ENCODE assay signal across 7 mouse cellular contexts in genomic region chr5:100636794-100637544, GRCm38 (mm10). TPM values are rescaled to one million over a fixed set of nuclear protein-coding genes. Genes with fewer than 3 reads are reported as not detected.
DNase-seq lines count a peak whose midpoint lies in the region; ATAC-seq and TF ChIP-seq lines count a peak whose summit lies in the region.

No protein-coding gene starts in this region.

- WGBS in heart, postnatal 0 days = 66% methylated on average over 8 of the region's 8 CpGs
- WGBS in lung, embryonic 14.5 days = 48% methylated on average over 8 of the region's 8 CpGs

- no peak for TF ChIP-seq CTCF in G1E (IDR thresholded peaks at IDR 0.05; ENCODE audit: low read depth, low read length)
- no peak for TF ChIP-seq CTCF in heart, postnatal 0 days (IDR thresholded peaks at IDR 0.05; ENCODE audit: low read depth)
- no peak for TF ChIP-seq CTCF in lung, embryonic 14.5 days (IDR thresholded peaks at IDR 0.05; ENCODE audit: low read depth)

- H3K27me3 ChIP-seq in G1E (ENCODE audit: insufficient read depth, low read length) = peaks cover 14% of the 10 kb centered on the region; the same call in 1 of the 2 replicates
- no peaks in the 10 kb centered on the region for H3K27me3 ChIP-seq in heart, postnatal 0 days (ENCODE audit: control insufficient read depth, insufficient read depth, low read length)
- H3K27me3 ChIP-seq in lung, embryonic 14.5 days (ENCODE audit: insufficient read depth, low read length) = no peaks in the 10 kb centered on the region

- TF ChIP-seq EP300 in heart, postnatal 0 days (IDR thresholded peaks at IDR 0.05; ENCODE audit: low read depth) = no peak

- no peak overlapping the region for H3K9ac ChIP-seq in heart, postnatal 0 days (replicated peaks; ENCODE audit: low read depth, low read length)
- H3K9ac ChIP-seq in lung, embryonic 14.5 days = no peak overlapping the region; the same call in 1 of the 2 replicates

- H3K27ac ChIP-seq in heart, postnatal 0 days (ENCODE audit: low read depth) = no peak overlapping the region
- H3K27ac ChIP-seq in lung, embryonic 14.5 days (ENCODE audit: low read depth) = peak overlapping the region; percentile 36; the same call in 1 of the 2 replicates

- ATAC-seq in G1E (ENCODE audit: extremely low read depth, insufficient number of reproducible peaks, low FRiP score, poor library complexity, severe bottlenecking) = no peak
- peak; percentile 42 for ATAC-seq in heart, postnatal 0 days (ENCODE audit: insufficient read depth, low read depth)
- ATAC-seq in lung, embryonic 14.5 days (ENCODE audit: insufficient read depth) = no peak
- ATAC-seq in cerebellum, adult (ENCODE audit: insufficient number of reproducible peaks, low FRiP score, low TSS enrichment) = no peak

- no peak overlapping the region for H3K4me2 ChIP-seq in heart, postnatal 0 days (ENCODE audit: low read depth, low read length)
- H3K4me2 ChIP-seq in lung, embryonic 14.5 days = no peak overlapping the region

- H3K9me3 ChIP-seq in G1E (replicated peaks) = no peaks in the 10 kb centered on the region
- no peaks in the 10 kb centered on the region for H3K9me3 ChIP-seq in heart, postnatal 0 days (replicated peaks; ENCODE audit: control insufficient read depth, low read length)
- no peaks in the 10 kb centered on the region for H3K9me3 ChIP-seq in lung, embryonic 14.5 days (ENCODE audit: low read depth, low read length)

- H3K4me3 ChIP-seq in G1E (ENCODE audit: low read depth, low read length) = peak overlapping the region; percentile 49; the same call in 1 of the 2 replicates
- H3K4me3 ChIP-seq in heart, postnatal 0 days (ENCODE audit: low read depth, low read length) = no peak overlapping the region
- no peak overlapping the region for H3K4me3 ChIP-seq in lung, embryonic 14.5 days (ENCODE audit: low read depth, low read length)

- H3K36me3 ChIP-seq in G1E (replicated peaks) = no peaks in the 10 kb centered on the region
- no peaks in the 10 kb centered on the region for H3K36me3 ChIP-seq in heart, postnatal 0 days (replicated peaks; ENCODE audit: control insufficient read depth, insufficient read depth, low read length)
- H3K36me3 ChIP-seq in lung, embryonic 14.5 days (ENCODE audit: insufficient read depth) = no peaks in the 10 kb centered on the region

- peaks cover 92% of the 10 kb centered on the region for H3K4me1 ChIP-seq in G1E (ENCODE audit: insufficient read depth, low read depth, low read length)
- no peaks in the 10 kb centered on the region for H3K4me1 ChIP-seq in heart, postnatal 0 days (ENCODE audit: control insufficient read depth, insufficient read depth)
- no peaks in the 10 kb centered on the region for H3K4me1 ChIP-seq in lung, embryonic 14.5 days (ENCODE audit: insufficient read depth)

- no peak for DNase-seq in G1E (ENCODE audit: low spot score)
- peak; percentile 40 for DNase-seq in adrenal gland, adult 8-10 months
- DNase-seq in heart, postnatal 0 days (ENCODE audit: low spot score) = peak; percentile 34
- DNase-seq in lung, embryonic 14.5 days = no peak
- peak; percentile 64 for DNase-seq in testis, postnatal 10 days (ENCODE audit: low spot score)
- no peak for DNase-seq in left cerebral cortex, adult 9 months (ENCODE audit: low spot score in 2 of 2)

RNA-seq across cellular contexts. Expression of gene Coq2, which starts 38.0 kb away (rescaled TPM):
- total RNA-seq in G1E (2014; fragmentation: Nextera tagmentation) = 19.5 and 21.7 TPM in 2 replicates
- 29.5 and 37.7 TPM in 2 replicates for total RNA-seq in G1E (2017)
- polyA plus RNA-seq in G1E (2012) = 47.1 and 78.4 TPM in 2 replicates
- total RNA-seq in adrenal gland, adult 8-10 months (2022) = 10 to 100 TPM; 71.6 to 81.1 (median 77.9) TPM
- 146 and 167 TPM in 2 replicates for total RNA-seq in heart, postnatal 0 days (2014; rRNA removed; ENCODE audit: low replicate concordance)
- polyA plus RNA-seq in heart, postnatal 0 days (2015; fragmentation: Nextera tagmentation; extraction: Ambion mirVana) = 68.3 and 68.5 TPM in 2 replicates
- 68.7 and 70.9 TPM in 2 replicates for polyA plus RNA-seq in lung, embryonic 14.5 days (2014; fragmentation: Nextera tagmentation; extraction: Ambion mirVana)

Comparison
In these comparisons a context has a peak if more than half of its experiments do, and no peak if none do; other contexts are left out.
1. DNase-seq: peak in adrenal gland, adult 8-10 months (single experiment), heart, postnatal 0 days (single experiment) and testis, postnatal 10 days (single experiment); none in G1E (single experiment), lung, embryonic 14.5 days (single experiment) and left cerebral cortex, adult 9 months (0 of 2).